Mouse (Mus musculus) liver, adult 10 weeks (tissue): Measurements from ENCODE around the gene Clcnka. TPM values are rescaled to one million over a fixed set of nuclear protein-coding genes. Genes with fewer than 3 reads are reported as not detected.

Experiments used
- polyA plus RNA-seq: library from polyadenylated mRNA; stranded (reverse); fragments of 350-450 nt; fragmentation: Illumina TruSeq; extraction: RNeasy Lipid Tissue Mini Kit (QIAGEN cat#74804); gene quantifications from one replicate; pipeline ENCODE4 v1.2.3, GENCODE M21; 2014; ENCODE audit warnings: low read depth, low replicate concordance

Clcnka gene
- polyA plus RNA-seq, result not detected

GRCm38 (mm10) chr4:141398545-141398944, at the start of gene Clcnka:
Gene Clcnka (minus strand): TSS chr4:141398724.

GRCm38 (mm10) chr4:141444451-141445327, 46.2 kb upstream of the Clcnka start, which contains the start of gene Zbtb17:
Gene Zbtb17 (plus strand): TSS chr4:141444654.

GRCm38 (mm10) chr4:141435974-141436373, 37.5 kb upstream of the Clcnka start, which contains the start of gene Srarp:
Gene Srarp (minus strand): TSS chr4:141436105.

GRCm38 (mm10) chr4:141420192-141420829, 21.8 kb upstream of the Clcnka start, which contains the start of gene Hspb7:
Gene Hspb7 (plus strand): TSS chr4:141420779.

GRCm38 (mm10) chr4:141415924-141416323, 17.4 kb upstream of the Clcnka start, which contains the start of gene Clcnkb:
Gene Clcnkb (minus strand): TSS chr4:141416014.

GRCm38 (mm10) chr4:141367997-141368791, 30.3 kb downstream of the Clcnka start, which contains the start of gene Fam131c:
Gene Fam131c (plus strand): TSS chr4:141368220.

Other genes starting within 250 kb of the Clcnka start
- not detected for gene Rsg1, start 184.8 kb downstream of the Clcnka start, polyA plus RNA-seq
- 4.2 TPM for gene Arhgef19, start 159.2 kb downstream of the Clcnka start, polyA plus RNA-seq
- gene Epha2, start 97.5 kb downstream of the Clcnka start, polyA plus RNA-seq, result 0.74 TPM
- gene Fam131c, start 30.5 kb downstream of the Clcnka start, polyA plus RNA-seq, result not detected
- gene Clcnkb, start 17.3 kb upstream of the Clcnka start, polyA plus RNA-seq, result not detected
- gene Hspb7, start 22.1 kb upstream of the Clcnka start, polyA plus RNA-seq, result not detected
- gene Srarp, start 37.4 kb upstream of the Clcnka start, polyA plus RNA-seq, result not detected
- 0.37 TPM for gene Zbtb17, start 45.9 kb upstream of the Clcnka start, polyA plus RNA-seq
- gene Spen, start 139.9 kb upstream of the Clcnka start, polyA plus RNA-seq, result 1.6 TPM
- 0.48 TPM for gene Fblim1, start 207.4 kb upstream of the Clcnka start, polyA plus RNA-seq
- gene Tmem82, start 219.9 kb upstream of the Clcnka start, polyA plus RNA-seq, result 1.1 TPM
- gene Slc25a34, start 225.1 kb upstream of the Clcnka start, polyA plus RNA-seq, result 0.42 TPM